Mouse (Mus musculus) v-Abl transformed pro-B cells (cell line): ENCODE results near the gene Zfr.

Source experiments
- in situ Hi-C, 2 experiments: fragments of 400-800 bp; cut with MboI; formaldehyde crosslinking; loops; one replicate each; pipeline ENCODE4 v1.15.1; 2025; ENCODE audit not compliant: unreplicated experiment in 2 of 2

Gene Zfr

DNA sequence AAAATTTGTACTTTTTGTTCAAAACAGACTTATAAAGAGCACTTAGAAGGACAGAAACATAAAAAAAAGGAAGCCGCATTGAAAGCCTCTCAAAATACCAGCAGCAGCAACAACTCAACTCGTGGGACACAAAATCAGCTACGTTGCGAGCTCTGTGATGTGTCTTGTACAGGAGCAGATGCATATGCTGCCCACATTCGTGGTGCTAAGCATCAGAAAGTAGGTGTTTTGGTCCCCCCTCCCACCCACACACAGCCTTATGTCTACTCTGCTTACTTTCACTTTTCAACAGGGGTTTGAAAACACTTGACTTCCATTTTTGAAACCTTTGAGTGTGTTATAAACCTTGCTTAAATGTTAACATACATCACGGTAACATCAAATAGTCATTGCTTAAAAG lies 31.9 kb downstream of the Zfr start:
- in situ Hi-C loops = loop anchor here in 1 of 2 experiments (5.0 kb wide), 1 partner anchor 33 kb away; no protein-coding TSS in a partner anchor

DNA sequence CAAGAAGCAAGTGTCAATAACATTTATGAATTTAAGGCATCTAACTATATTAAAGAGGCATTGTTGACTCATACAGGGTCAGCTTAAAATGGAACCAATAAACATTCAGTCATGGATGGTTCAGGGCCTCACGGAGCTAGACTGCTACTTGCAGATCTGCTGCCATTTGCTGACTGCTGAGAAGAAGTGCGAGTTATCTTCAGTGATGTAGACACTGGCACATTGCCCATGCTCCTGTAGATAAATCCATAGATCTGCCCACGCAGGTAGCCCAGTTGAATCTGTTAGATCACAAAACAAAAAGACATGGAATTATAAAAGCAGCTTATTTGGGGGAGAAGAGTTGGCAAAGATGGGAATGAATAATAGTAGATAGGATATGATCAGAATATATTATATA lies 36.1 kb downstream of the Zfr start:
- in situ Hi-C loops = no loop called here

GRCm38 (mm10) chr15:12178126-12178525 lies 60.5 kb downstream of the Zfr start:
- in situ Hi-C loops = no loop called here

DNA sequence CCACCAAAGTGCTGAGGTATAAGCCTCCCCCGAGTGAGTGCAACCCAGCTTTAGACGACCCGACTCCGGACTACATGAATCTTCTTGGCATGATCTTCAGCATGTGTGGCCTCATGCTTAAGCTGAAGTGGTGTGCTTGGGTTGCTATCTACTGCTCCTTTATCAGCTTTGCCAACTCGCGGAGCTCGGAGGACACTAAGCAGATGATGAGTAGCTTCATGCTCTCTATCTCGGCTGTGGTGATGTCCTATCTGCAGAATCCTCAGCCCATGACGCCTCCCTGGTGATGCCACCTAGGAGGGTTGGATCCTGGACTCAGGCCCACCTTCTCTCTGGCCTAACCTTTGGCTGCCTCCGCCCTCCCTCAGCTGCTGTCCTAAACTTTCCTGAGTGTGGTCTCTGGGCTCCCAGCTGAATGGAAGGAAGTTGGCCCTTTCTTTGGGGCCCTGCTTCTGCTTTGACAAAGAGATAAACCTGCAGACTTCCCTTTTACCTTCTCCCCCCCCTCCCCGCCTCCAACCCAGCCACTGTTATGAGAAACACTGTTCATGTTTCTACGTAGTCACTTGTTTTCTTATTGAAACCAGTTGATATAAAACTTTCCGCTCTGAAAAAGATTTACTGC lies 63.7 kb downstream of the Zfr start:
- in situ Hi-C loops = loop anchor here in 1 of 2 experiments (5.0 kb wide), 1 partner anchor 34 kb away; no protein-coding TSS in a partner anchor

DNA sequence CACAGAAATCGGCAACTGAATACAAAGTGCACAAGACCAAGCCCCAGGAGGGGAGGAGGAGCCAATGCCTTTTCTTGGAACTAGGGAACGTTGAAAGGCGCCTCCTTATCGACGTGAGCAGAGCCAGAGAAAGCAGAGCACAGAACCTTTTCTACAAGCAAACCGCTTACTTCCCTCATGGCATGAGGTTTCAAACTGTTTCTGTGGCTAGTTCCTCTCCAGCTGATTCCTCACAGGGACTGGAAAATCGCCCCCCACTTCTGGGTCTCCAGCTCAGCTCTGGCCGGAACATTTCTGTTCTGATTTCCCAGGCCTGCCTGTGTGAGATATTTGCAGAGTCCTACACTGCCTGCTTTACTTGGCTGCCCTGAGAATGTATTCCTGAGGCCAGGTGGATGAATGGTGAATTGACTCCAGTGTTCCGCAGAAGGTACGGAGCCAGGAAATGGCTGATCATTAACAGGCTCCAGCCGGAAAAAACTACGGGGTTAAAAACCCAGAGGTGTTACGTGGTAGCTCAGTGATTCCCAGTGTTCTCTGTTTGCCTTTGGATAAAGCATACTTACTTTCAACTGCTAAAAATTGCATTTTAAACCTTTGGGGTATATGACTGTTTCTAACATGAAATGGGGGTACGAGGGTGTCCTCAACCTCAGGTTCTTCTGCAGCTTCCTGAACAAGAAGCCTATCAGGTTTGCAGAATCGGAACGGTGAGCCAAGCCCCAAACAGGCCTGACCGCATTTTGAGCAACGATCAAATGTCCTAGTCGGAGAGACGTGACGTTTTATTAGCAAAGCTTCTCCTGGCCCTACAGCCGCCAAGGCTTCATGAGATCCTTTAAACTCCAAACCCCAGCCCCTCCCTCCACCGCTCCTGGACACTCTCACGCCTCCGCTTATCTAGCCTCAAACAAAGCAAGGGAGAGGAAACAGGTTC lies 76.5 kb downstream of the Zfr start:
- in situ Hi-C loops = loop anchor here (5.0 to 10.0 kb wide), 5 partner anchors 73 to 601 kb away; no protein-coding TSS in a partner anchor

DNA sequence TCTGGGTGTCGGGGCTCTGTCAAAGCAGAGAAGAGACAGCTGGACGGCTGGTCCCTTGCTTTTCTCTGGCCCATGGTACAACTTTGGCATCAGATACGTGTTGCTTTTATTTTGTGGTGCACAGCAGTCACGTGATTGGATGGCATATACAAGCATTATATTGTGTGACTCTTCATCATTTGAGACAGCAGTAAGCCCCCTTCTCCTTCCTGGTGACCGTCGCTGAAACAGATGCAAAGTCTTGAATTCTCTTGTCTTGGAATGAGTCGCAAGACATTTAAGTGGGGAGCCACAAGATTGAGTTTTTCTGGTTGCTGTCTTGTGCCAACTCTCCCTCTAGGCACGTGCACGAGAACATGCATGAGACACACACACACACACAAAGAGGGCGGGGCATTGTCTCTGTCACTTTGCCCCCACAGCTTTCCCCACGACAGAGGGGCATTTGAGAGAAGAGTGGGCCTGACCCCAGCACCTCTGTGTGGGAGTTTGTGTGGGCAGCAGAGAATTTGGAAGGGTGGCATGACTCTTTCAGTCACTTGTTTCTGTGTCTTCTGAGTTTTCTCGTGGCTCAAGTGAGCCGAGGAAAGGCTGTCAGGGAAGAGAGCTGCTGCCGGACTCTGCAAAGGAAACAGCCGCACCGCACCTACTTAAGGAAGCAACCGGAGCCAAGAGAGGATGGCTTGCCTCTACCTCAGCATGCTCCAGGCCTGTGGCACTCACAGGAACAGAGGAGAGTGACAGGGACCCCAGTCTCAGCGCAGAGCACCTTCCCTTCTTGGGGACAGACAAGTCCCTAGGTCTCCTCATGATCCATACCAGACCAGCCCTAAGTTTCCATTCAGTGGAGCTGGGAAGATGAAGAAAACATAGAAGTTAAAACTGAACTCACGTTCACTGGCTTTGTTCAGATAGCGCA lies 77.4 kb downstream of the Zfr start:
- in situ Hi-C loops = loop anchor here (5.0 to 10.0 kb wide), 7 partner anchors 52 to 600 kb away; no protein-coding TSS in a partner anchor

GRCm38 (mm10) chr15:12195966-12196365 lies 78.3 kb downstream of the Zfr start:
- in situ Hi-C loops = loop anchor here (5.0 to 10.0 kb wide), 4 partner anchors 51 to 599 kb away; no protein-coding TSS in a partner anchor

DNA sequence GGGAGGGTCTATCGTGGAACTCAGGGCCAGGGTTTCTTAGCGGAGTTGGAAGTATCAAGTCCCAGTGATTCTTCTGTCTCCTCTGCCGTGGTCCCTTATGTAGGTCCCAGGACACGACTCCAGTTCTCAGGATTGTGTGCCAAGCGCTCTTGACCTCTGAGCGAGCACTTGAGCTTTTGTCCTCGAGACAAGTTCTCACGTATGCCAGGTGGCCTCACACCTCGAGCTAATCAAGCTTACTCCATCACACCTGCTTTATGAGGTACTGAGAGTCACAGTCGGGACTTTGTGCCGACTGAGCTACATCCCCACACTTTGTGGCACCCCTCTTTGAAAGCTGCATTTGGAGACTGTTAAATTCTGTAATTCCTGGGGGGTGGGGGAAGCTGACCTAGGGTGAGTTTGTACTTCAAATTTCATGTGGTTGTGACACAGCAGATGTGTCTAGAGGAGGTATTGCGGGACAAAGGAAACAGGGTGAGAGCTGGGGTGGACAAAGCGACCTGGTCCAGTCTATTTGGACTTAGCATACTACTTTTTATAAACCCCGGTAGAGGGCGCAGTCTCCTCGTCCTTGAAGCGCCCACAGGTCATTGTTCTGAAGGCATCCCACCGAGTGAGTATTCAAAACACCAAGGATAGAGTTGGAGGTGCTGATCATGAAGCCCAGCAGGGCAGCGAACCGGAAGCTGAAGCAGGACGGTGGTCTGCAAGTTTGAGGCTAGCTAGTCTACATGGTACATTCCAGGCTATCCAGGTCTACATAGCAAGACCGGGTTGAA lies 79.0 kb downstream of the Zfr start:
- in situ Hi-C loops = loop anchor here (5.0 to 10.0 kb wide), 4 partner anchors 51 to 598 kb away; no protein-coding TSS in a partner anchor

GRCm38 (mm10) chr15:12197361-12197760 lies 79.7 kb downstream of the Zfr start:
- in situ Hi-C loops = loop anchor here (5.0 to 10.0 kb wide), 4 partner anchors 50 to 597 kb away; no protein-coding TSS in a partner anchor

DNA sequence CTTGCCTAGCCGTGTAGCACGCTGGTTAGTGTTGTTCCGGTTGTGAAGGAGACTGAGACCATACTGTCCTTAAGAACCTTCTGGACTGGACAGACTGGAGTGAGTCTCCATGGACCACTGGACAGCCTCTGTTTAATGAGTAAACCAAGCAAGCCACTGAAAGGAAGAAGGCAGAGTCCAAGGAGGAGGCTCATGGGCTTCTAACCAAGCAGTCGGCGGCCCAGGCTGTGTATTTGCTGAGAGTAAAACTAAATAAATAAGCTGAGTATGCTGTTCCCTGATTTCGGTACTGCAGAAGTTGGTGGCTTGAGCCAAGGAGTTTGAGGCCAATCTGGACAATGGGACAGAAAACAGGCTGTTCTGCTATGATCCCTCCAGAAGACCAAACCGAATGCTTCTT lies 82.4 kb downstream of the Zfr start:
- in situ Hi-C loops = loop anchor here in 1 of 2 experiments (10.0 kb wide), 1 partner anchor 165 kb away; no protein-coding TSS in a partner anchor

- in situ Hi-C loops = loop anchor here in 1 of 2 experiments (10.0 kb wide), 1 partner anchor 163 kb away; no protein-coding TSS in a partner anchor
Measured at GRCm38 (mm10) chr15:12201856-12202255, 84.2 kb downstream of the Zfr start.

DNA sequence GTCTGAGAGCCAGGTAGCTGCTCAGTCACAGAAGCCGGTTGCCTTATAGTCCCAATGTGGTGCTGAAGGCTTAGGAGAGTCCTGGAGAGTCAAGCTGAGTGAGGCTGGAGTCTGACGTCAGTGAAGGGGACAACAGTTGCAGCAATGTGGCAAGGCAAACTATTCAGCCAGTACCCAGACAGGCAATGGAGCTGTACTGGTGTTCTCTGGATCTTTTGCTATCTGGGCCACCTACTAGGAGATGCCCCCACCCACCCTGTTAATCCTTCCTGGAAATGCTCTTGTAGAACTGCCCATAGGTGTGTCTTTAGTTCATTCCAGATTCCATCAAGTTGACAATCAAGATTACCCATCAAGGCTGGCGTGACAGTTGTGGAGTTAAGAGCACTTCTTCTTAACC lies 84.8 kb downstream of the Zfr start:
- in situ Hi-C loops = loop anchor here in 1 of 2 experiments (10.0 kb wide), 1 partner anchor 162 kb away; no protein-coding TSS in a partner anchor

- in situ Hi-C loops = loop anchor here in 1 of 2 experiments (10.0 kb wide), 1 partner anchor 162 kb away; no protein-coding TSS in a partner anchor
Measured at GRCm38 (mm10) chr15:12203008-12203407, 85.4 kb downstream of the Zfr start.

DNA sequence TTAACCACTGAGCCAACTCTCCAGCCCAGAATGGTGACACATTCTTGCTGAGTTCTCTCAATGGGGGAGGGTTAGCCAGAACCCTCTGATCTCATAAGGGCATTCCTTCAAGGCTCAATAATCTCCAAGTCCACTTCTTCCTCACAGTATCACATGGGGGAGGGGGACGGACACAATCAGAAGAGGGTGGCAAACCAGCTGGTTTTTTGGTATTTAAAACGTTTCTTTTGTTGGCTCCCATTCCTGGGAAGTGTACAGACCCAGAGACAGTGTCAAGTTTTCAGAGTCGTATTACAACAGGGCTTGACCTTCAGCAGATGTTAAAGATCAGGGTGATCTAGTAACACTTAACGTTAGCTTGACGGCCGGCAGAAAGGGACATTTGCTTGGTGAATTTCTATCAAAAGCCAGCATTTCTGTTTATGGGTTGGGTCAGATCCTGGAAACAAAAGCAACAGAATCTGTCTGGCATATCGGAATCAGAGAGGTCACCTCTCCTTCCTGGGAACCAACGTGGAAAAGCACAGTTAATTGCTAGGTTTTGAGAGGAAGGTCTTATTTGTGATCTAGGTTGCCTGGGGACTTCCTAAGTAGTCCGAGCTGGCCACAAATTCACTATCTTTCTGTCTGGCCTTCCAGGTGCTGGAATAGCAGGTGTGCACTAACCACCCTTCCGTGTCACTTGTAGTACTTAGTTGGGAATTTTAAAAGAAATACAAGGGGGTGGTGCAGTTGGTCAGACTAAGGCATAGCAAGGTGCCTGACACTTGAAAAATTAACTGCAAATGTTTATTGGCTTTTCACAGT lies 86.1 kb downstream of the Zfr start:
- in situ Hi-C loops = loop anchor here in 1 of 2 experiments (10.0 kb wide), 1 partner anchor 161 kb away; no protein-coding TSS in a partner anchor

GRCm38 (mm10) chr15:12204319-12205159 lies 86.9 kb downstream of the Zfr start, which contains the start of gene Mtmr12:
Gene Mtmr12, plus strand, starts transcription at chr15:12205028.
- in situ Hi-C loops = loop anchor here in 1 of 2 experiments (5.0 to 10.0 kb wide), 2 partner anchors 43 to 160 kb away; no protein-coding TSS in a partner anchor

DNA sequence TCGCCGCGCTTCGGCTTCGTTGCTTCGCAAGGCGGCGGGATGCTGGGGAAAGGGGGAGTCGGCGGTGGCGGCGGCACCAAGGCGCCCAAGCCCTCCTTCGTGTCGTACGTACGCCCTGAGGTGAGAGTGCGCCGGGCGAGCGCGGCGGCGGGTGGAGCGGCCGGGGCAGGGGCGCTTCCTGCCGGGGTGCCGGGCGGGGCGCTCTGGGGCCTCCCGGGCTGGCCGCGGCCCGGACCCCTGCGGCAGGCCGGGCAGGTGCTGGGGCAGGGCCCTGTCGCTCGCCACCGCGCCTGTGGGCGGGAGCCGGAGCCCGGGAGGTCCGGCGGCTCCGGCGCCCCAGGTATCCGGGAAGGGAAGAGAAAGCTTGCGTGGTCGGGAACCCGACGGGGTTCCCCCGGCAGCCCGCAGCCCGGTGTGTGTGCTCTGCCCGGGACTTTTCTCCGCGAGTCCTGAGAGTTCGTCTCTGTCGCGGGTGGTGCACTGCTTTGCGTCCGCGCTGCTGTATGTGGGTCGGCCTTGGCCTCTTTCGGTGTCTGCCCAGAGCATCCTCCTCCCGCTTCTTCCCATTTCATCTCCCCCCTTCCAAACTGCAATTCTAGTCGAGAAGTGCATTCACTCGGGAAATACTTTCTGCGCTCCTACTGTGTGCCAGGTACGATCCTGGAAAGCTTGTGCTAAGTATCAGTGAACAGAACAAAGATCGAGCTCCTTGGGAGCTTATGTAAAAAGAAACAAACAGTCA lies 87.7 kb downstream of the Zfr start:
- in situ Hi-C loops = loop anchor here in 1 of 2 experiments (5.0 to 10.0 kb wide), 2 partner anchors 42 to 159 kb away; no protein-coding TSS in a partner anchor
